Mouse (Mus musculus): Measurements from ENCODE around the gene Ctsc.

The Ctsc gene

GRCm38 (mm10) chr7:88295989-88296388 is 18.1 kb downstream of the Ctsc start:
- DNase-seq (ENCODE audit: inconsistent ontology term): no peak

GRCm38 (mm10) chr7:88296932-88297331 is 19.0 kb downstream of the Ctsc start:
- no peak for DNase-seq (ENCODE audit: inconsistent ontology term)

- DNase-seq (ENCODE audit: inconsistent ontology term): no peak
Observed at GRCm38 (mm10) chr7:88305750-88306149, 27.9 kb downstream of the Ctsc start.

GRCm38 (mm10) chr7:88306725-88307124 is 28.8 kb downstream of the Ctsc start:
- DNase-seq (ENCODE audit: inconsistent ontology term): peak; percentile 29

GRCm38 (mm10) chr7:88310398-88311180 is 32.7 kb downstream of the Ctsc start:
- no peak for DNase-seq (ENCODE audit: inconsistent ontology term)

- DNase-seq (ENCODE audit: inconsistent ontology term): no peak
Observed at GRCm38 (mm10) chr7:88316408-88316807, 38.5 kb downstream of the Ctsc start.

GRCm38 (mm10) chr7:88318474-88318873 is 40.6 kb downstream of the Ctsc start:
- DNase-seq (ENCODE audit: inconsistent ontology term): no peak

GRCm38 (mm10) chr7:88318904-88319303 is 41.0 kb downstream of the Ctsc start:
- DNase-seq (ENCODE audit: inconsistent ontology term): no peak

GRCm38 (mm10) chr7:88319414-88320140 is 41.7 kb downstream of the Ctsc start:
- no peak for DNase-seq (ENCODE audit: inconsistent ontology term)

- DNase-seq (ENCODE audit: inconsistent ontology term): no peak
Observed at GRCm38 (mm10) chr7:88320628-88321336, 42.9 kb downstream of the Ctsc start.

GRCm38 (mm10) chr7:88322431-88322830 is 44.5 kb downstream of the Ctsc start:
- peak; percentile 91 for DNase-seq (ENCODE audit: inconsistent ontology term)

- DNase-seq (ENCODE audit: inconsistent ontology term): no peak
Observed at GRCm38 (mm10) chr7:88327495-88327894, 49.6 kb downstream of the Ctsc start.

GRCm38 (mm10) chr7:88343828-88344227 is 65.9 kb downstream of the Ctsc start:
- DNase-seq (ENCODE audit: inconsistent ontology term): no peak

- DNase-seq (ENCODE audit: inconsistent ontology term): peak; percentile 54
Observed at GRCm38 (mm10) chr7:88346035-88346434, 68.2 kb downstream of the Ctsc start.

GRCm38 (mm10) chr7:88356871-88357776 is 79.2 kb downstream of the Ctsc start:
- DNase-seq (ENCODE audit: inconsistent ontology term): no peak

GRCm38 (mm10) chr7:88358042-88358878 is 80.4 kb downstream of the Ctsc start:
- no peak for DNase-seq (ENCODE audit: inconsistent ontology term)
